Mouse (Mus musculus): Measurements from ENCODE around the gene Scgb1a1.

- no peak for TF ChIP-seq CTCF (IDR thresholded peaks at IDR 0.05; ENCODE audit: borderline replicate concordance, insufficient read depth, low read length)
- no peak for TF ChIP-seq POLR2A (IDR thresholded peaks at IDR 0.05; ENCODE audit: low read depth, low read length)
These were observed 18.0 kb downstream of the Scgb1a1 start for GRCm38 (mm10) chr19:9069687-9070307.

All from embryonic fibroblast, embryonic 13.5 days (primary cell).